Mouse (Mus musculus) liver, adult 2 months (tissue): ENCODE measurements around the gene A4galt.

Experiments used
- CTCF ChIP-seq: fragments of 200-500 bp; IDR thresholded peaks from 2 replicates; pipeline ENCODE4 v1.5.1; 2011; ENCODE audit warnings: low read depth, low read length, control low read depth
- POLR2A ChIP-seq: fragments of 200-500 bp; IDR thresholded peaks from 2 replicates; pipeline ENCODE4 v1.6.1; 2011; ENCODE audit warnings: low read length, control low read depth; ENCODE audit not compliant: insufficient read depth; ENCODE audit errors: extremely low read depth

DNA sequence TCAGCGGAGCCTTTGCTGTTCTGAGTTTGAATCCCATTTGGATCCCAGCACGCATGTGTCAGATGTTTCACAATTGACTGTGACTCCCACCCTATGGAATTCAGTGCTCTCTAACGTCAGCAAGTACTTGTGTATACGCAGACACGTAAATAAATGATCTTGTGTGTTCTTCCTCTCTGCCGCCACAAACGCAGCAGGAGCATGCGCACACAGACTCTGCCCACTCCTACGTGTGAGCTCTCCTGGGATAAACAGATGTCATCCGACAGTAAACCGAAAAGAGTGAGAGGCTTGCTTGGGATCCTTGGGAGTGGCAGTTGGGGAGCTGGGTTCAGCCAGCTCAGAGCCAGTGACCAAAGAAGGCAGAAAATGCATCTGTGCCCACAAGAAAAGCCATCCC is 29.7 kb upstream of the A4galt start:
- TF ChIP-seq CTCF (no peak), POLR2A (no peak)
